Mouse (Mus musculus) liver, postnatal 0 days (tissue): ENCODE data around the gene Gm11985.
A peak's percentile ranks its signal among the peaks of the same experiment; 100 is the strongest.

Experiments used
- CTCF ChIP-seq: sonication (generic); IDR thresholded peaks from 2 replicates; pipeline ENCODE4 v1.5.1; 2016; ENCODE audit warnings: antibody characterized with exemption, low read depth
- EP300 ChIP-seq: IDR thresholded peaks from 2 replicates; pipeline ENCODE4 v1.6.1; 2016; ENCODE audit warnings: antibody characterized with exemption, low read depth, mild to moderate bottlenecking

DNA sequence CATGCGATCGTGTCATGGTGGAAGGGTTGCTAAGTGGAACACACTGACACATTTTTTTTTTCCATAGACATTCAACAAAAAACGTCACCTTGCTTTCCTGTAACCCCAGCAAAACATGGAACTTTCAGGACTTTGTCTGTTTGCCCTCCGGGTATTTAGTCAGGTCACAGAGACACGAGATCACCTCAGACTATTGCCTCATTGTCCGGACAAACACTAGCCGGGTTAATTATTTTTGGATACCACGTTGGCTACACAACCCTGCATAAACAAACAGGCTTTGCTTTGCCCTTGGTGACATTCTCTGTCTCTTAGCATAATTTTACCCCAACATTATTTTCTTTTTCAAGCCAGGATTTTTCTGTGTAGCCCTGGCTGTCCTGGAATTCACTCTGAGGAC lies 35.3 kb downstream of the Gm11985 start:
- no peak for TF ChIP-seq CTCF
- TF ChIP-seq EP300 = peak; percentile 89
